In genomic region chr12:26206751-26207150, GRCm38 (mm10) we compare ENCODE assay signal across 20 mouse cellular contexts.
DNase-seq lines count a peak whose midpoint lies in the region; TF ChIP-seq lines count a peak whose summit lies in the region.
"Had no signal": no experiment of that assay in that cellular context is flagged by ENCODE, and none has a peak within 500 bp of the region (broad histone marks: within the 10 kb centered on the region; RNA-seq: fewer than 3 reads in every experiment).

No protein-coding gene starts in this region.

- no peaks in the 10 kb centered on the region for H3K27me3 ChIP-seq in cerebellum, adult 2 months (ENCODE audit: control insufficient read depth, insufficient read depth, low read length)
- no peaks in the 10 kb centered on the region; the same call in 1 of the 2 replicates for H3K27me3 ChIP-seq in splenic B cell, adult 2 months (ENCODE audit: control insufficient read depth, insufficient read depth, low read length, poor library complexity, severe bottlenecking)
- H3K27me3 ChIP-seq: limb, embryonic 13.5 days had no signal

- whole genome bisulfite sequencing in cerebellum, adult 2 months = 56% methylated on average over 4 of the region's 4 CpGs

- no peak overlapping the region for H3K4me3 ChIP-seq in cerebellum, adult 2 months (replicated peaks; ENCODE audit: insufficient read depth, low read depth, low read length)
- H3K4me3 ChIP-seq in left cerebral cortex, adult 2 months = no peak overlapping the region
- H3K4me3 ChIP-seq: gastrocnemius, adult 2 months; heart, adult 2 months; heart, embryonic 12.5 days; limb, embryonic 13.5 days had no signal

- no peaks in the 10 kb centered on the region for H3K36me3 ChIP-seq in splenic B cell, adult 2 months (ENCODE audit: control insufficient read depth, insufficient read depth, low read length, poor library complexity, severe bottlenecking)
- H3K36me3 ChIP-seq: heart, embryonic 12.5 days; limb, embryonic 13.5 days had no signal

- TF ChIP-seq POLR2A in cerebellum, adult 2 months (IDR thresholded peaks at IDR 0.05; ENCODE audit: borderline replicate concordance, insufficient read depth, low read length) = no peak

- intact Hi-C loops in left cerebral cortex, adult 2 months (cut with DNase I) = no loop called here
- intact Hi-C loops in heart, postnatal 10 days (cut with DNase I) = no loop called here

- DNase-seq in cerebellum, adult 2 months = peak in 1 of 2 experiments; percentile 36
- no peak for DNase-seq in cerebellum, adult 11 months
- peak; percentile 70 to 77 for DNase-seq in cerebellum, postnatal 10 days
- peak; percentile 20 for DNase-seq in induced T-regulatory cell, adult 2 months (ENCODE audit: low read depth)
- DNase-seq in splenic B cell, adult 2 months (ENCODE audit: low read depth, low spot score) = peak; percentile 45
- no peak for DNase-seq in left cerebral cortex, adult 2 months (ENCODE audit: extremely low spot score in 1 of 2, low spot score in 2 of 2)
- no peak for DNase-seq in heart, postnatal 10 days
- DNase-seq in layer of hippocampus, postnatal 14 days (ENCODE audit: low spot score in 2 of 2) = no peak
- DNase-seq: adrenal gland, adult 8-10 months; gastrocnemius, adult 2 months; gastrocnemius, postnatal 36 days; heart, adult 2 months; kidney, postnatal 25 days; lung, postnatal 36 days; right cerebral cortex, adult 18-20 months; spleen, adult 18-20 months; thymus, adult 2 months; thymus, postnatal 36 days had no signal

- peaks cover 14% of the 10 kb centered on the region for H3K4me1 ChIP-seq in cerebellum, adult 2 months (ENCODE audit: control insufficient read depth, insufficient read depth, low read length)

- TF ChIP-seq CTCF in cerebellum, adult 2 months (IDR thresholded peaks at IDR 0.05; ENCODE audit: borderline replicate concordance, insufficient read depth, low read depth, low read length) = no peak
- TF ChIP-seq CTCF in left cerebral cortex, adult 2 months (IDR thresholded peaks at IDR 0.05) = no peak

- peak overlapping the region; percentile 96 for H3K27ac ChIP-seq in cerebellum, adult 2 months (ENCODE audit: insufficient read depth, low read length)
- H3K27ac ChIP-seq in left cerebral cortex, adult 2 months = no peak overlapping the region
- H3K27ac ChIP-seq: gastrocnemius, adult 2 months; heart, adult 2 months; limb, embryonic 13.5 days had no signal

Comparison
In these comparisons a context has a peak if more than half of its experiments do, and no peak if none do; other contexts are left out.
1. DNase-seq: peak in cerebellum, postnatal 10 days (2 of 2), induced T-regulatory cell, adult 2 months (single experiment) and splenic B cell, adult 2 months (single experiment); none in cerebellum, adult 11 months (single experiment), left cerebral cortex, adult 2 months (0 of 2), heart, postnatal 10 days (0 of 2) and layer of hippocampus, postnatal 14 days (0 of 2).